In the genomic region with DNA sequence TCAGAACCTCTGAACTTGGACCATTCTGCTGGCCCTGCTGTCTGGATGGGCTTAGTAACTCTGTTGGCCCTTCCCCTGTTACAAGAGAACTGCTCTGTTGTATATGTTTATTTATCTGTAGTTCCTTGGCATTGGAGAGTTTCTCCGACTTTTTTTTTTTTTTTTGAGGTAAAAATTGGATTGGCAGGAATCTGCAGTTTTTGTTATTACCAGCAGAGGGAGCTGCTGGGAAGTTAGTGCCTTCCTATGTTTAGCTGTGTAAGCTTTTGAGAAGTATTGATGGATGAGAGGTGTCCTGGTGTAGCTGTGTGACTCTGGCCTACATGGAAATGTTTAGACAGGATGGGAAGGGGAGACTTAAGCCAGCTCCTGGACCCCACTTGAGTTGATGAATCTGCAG, we compare ENCODE assay signal across 1 mouse cellular context.
TF ChIP-seq lines count a peak whose summit lies in the region.

No protein-coding gene starts in this region.

TF ChIP-seq in MEL, 35 proteins besides CTCF, POLR2A, EP300 and RAD21 (continued from another document):
- TF ChIP-seq ZC3H11A (IDR thresholded peaks at IDR 0.05; ENCODE audit: low read depth, low read length) (peak; percentile 39; the same call in 1 of the 2 replicates), MXI1 (IDR thresholded peaks at IDR 0.05; ENCODE audit: low read depth, low read length) (no peak), RCOR1 (IDR thresholded peaks at IDR 0.05; ENCODE audit: low read depth, low read length) (no peak), TBP (IDR thresholded peaks at IDR 0.05; ENCODE audit: low read depth, low read length) (no peak), MYC (IDR thresholded peaks at IDR 0.05; ENCODE audit: low read depth, low read length) (0 out of 2 replicates have a peak, but pooled peaks have one; percentile 17), JUND (IDR thresholded peaks at IDR 0.05; ENCODE audit: low read depth, low read length) (no peak), SIN3A (IDR thresholded peaks at IDR 0.05; ENCODE audit: low read length) (0 out of 2 replicates have a peak, but pooled peaks have one; percentile 46), POLR2AphosphoS2 (IDR thresholded peaks at IDR 0.05; ENCODE audit: low read length) (0 out of 2 replicates have a peak, but pooled peaks have one; percentile 15), CHD1 (IDR thresholded peaks at IDR 0.05; ENCODE audit: low read depth, low read length) (no peak), GATA1 (IDR thresholded peaks at IDR 0.05; ENCODE audit: low read depth, low read length) (no peak), MAX (IDR thresholded peaks at IDR 0.05; ENCODE audit: low read length) (no peak), USF1 (IDR thresholded peaks at IDR 0.05; ENCODE audit: low read depth, low read length) (no peak), E2F4 (IDR thresholded peaks at IDR 0.05; ENCODE audit: borderline replicate concordance, low read depth, low read length) (no peak), CHD2 (IDR thresholded peaks at IDR 0.05; ENCODE audit: low read length) (no peak), NRF1 (IDR thresholded peaks at IDR 0.05; ENCODE audit: insufficient read depth, low read depth, low read length, poor library complexity, severe bottlenecking) (no peak), ZKSCAN1 (IDR thresholded peaks at IDR 0.05; ENCODE audit: low read depth, low read length) (no peak; the same call in 1 of the 2 replicates), TCF12 (IDR thresholded peaks at IDR 0.05; ENCODE audit: low read depth, low read length) (no peak), ZMIZ1 (IDR thresholded peaks at IDR 0.05; ENCODE audit: low read depth, low read length) (no peak), ETS1 (IDR thresholded peaks at IDR 0.05; ENCODE audit: low read depth, low read length) (no peak), MEF2A (IDR thresholded peaks at IDR 0.05; ENCODE audit: extremely low read depth, insufficient replicate concordance, low read depth, low read length, poor library complexity, severe bottlenecking) (no peak), GABPA (IDR thresholded peaks at IDR 0.05; ENCODE audit: low read depth, low read length) (no peak), MAFK (IDR thresholded peaks at IDR 0.05; ENCODE audit: borderline replicate concordance, low read depth, low read length) (peak; percentile 38; the same call in 1 of the 2 replicates)
